Mouse (Mus musculus): ENCODE measurements around the gene Ice2.

DNA sequence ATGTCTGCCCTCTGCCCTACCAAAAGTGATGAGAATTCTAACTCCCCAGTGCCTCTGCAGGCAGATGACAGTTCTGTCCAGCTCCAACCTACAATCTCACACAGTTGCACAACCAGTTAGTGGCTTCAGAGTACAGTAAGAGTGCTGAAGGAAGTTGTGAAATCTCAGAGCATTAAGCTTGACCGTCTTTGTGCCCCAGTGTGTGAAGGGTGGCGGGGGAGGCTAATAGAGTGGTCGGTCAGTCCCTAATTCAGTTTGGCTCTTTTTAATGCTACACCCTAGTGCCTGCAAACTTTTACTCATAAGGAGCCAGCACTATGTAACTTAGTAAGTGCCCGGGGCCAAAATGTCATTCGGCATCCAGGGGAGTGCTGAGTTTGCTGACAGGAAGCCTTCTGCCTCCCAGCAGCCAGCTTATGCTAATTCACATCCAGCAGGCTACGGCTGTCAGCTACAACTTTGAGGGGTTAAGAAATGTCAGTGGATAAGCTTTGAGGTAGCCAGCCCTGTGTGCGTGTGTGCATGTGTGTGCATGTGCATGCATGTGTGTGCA, 42.2 kb downstream of the Ice2 start:
- TF ChIP-seq CTCF (IDR thresholded peaks at IDR 0.05; ENCODE audit: control insufficient read depth, insufficient read depth, insufficient read length) (no peak), USF1 (IDR thresholded peaks at IDR 0.05; ENCODE audit: low read depth) (no peak), MYOD1 (IDR thresholded peaks at IDR 0.05; ENCODE audit: control insufficient read depth, insufficient read length, low read depth) (no peak), CEBPB (IDR thresholded peaks at IDR 0.05; ENCODE audit: low read depth) (peak; percentile 80)
